9 mouse cellular contexts compared by ENCODE assay signal in genomic region chr8:10977742-10978376, GRCm38 (mm10). TPM values are rescaled to one million over a fixed set of nuclear protein-coding genes. Genes with fewer than 3 reads are reported as not detected.
DNase-seq lines count a peak whose midpoint lies in the region; ATAC-seq and TF ChIP-seq lines count a peak whose summit lies in the region.
"Had no signal": no experiment of that assay in that cellular context is flagged by ENCODE, and none has a peak within 500 bp of the region (broad histone marks: within the 10 kb centered on the region; RNA-seq: fewer than 3 reads in every experiment).

No protein-coding gene starts in this region.

- H3K4me1 ChIP-seq in midbrain, embryonic 15.5 days = peaks cover 39% of the 10 kb centered on the region
- H3K4me1 ChIP-seq in midbrain, embryonic 16.5 days (ENCODE audit: control insufficient read depth, insufficient read depth, low read length) = peaks cover 24% of the 10 kb centered on the region
- H3K4me1 ChIP-seq in liver, embryonic 14.5 days (replicated peaks; ENCODE audit: control insufficient read depth in 2 of 2, insufficient read depth in 2 of 2, low read length in 1 of 2) = peaks cover 23 to 45% of the 10 kb centered on the region in 2 experiments

- DNase-seq in embryo, embryonic 10.5 days (ENCODE audit: low spot score) = peak; percentile 62
- DNase-seq in embryo, embryonic 11 days = no peak
- no peak for DNase-seq in liver, embryonic 14.5 days (ENCODE audit: low read depth in 3 of 3, low spot score in 3 of 3)
- DNase-seq in urinary bladder, postnatal 36 days (ENCODE audit: low spot score in 2 of 2) = peak; percentile 44 to 55
- no peak for DNase-seq in ovary, postnatal 14 days (ENCODE audit: low spot score)

- H3K4me2 ChIP-seq in midbrain, embryonic 15.5 days = no peak overlapping the region
- no peak overlapping the region for H3K4me2 ChIP-seq in midbrain, embryonic 16.5 days (ENCODE audit: low read length)
- peak overlapping the region; percentile 31 for H3K4me2 ChIP-seq in liver, embryonic 14.5 days (ENCODE audit: low read depth)

- WGBS in midbrain, embryonic 15.5 days = 68% methylated on average over 7 of the region's 7 CpGs
- WGBS in midbrain, embryonic 16.5 days = 70% methylated on average over 7 of the region's 7 CpGs
- WGBS in liver, embryonic 14.5 days (ENCODE audit: insufficient replicate concordance) = 44% methylated on average over 7 of the region's 7 CpGs

- H3K4me3 ChIP-seq in midbrain, embryonic 15.5 days = no peak overlapping the region
- H3K4me3 ChIP-seq in midbrain, embryonic 16.5 days (ENCODE audit: low read depth, low read length) = no peak overlapping the region
- no peak overlapping the region for H3K4me3 ChIP-seq in liver, embryonic 14.5 days (ENCODE audit: insufficient read depth in 1 of 2, low read depth in 2 of 2, low read length in 2 of 2)
- H3K4me3 ChIP-seq: megakaryocyte, embryonic 14.5 days had no signal

- TF ChIP-seq CTCF in liver, embryonic 14.5 days (IDR thresholded peaks at IDR 0.05; ENCODE audit: low read depth) = no peak

- no peaks in the 10 kb centered on the region for H3K9me3 ChIP-seq in midbrain, embryonic 15.5 days
- H3K9me3 ChIP-seq in midbrain, embryonic 16.5 days (replicated peaks; ENCODE audit: control insufficient read depth, low read length, poor library complexity, severe bottlenecking) = no peaks in the 10 kb centered on the region
- H3K9me3 ChIP-seq in liver, embryonic 14.5 days (ENCODE audit: control insufficient read depth, low read length) = no peaks in the 10 kb centered on the region
- H3K9me3 ChIP-seq: megakaryocyte, embryonic 14.5 days had no signal

- no peak for ATAC-seq in midbrain, embryonic 15.5 days (replicated peaks)
- no peak for ATAC-seq in midbrain, embryonic 16.5 days
- peak; percentile 78 for ATAC-seq in liver, embryonic 14.5 days (ENCODE audit: insufficient read depth)
- ATAC-seq in frontal cortex, adult (ENCODE audit: low TSS enrichment) = no peak

- peak overlapping the region; percentile 12; the same call in 1 of the 2 replicates for H3K27ac ChIP-seq in midbrain, embryonic 15.5 days
- no peak overlapping the region for H3K27ac ChIP-seq in midbrain, embryonic 16.5 days (ENCODE audit: low read length)
- no peak overlapping the region for H3K27ac ChIP-seq in liver, embryonic 14.5 days

- H3K9ac ChIP-seq in midbrain, embryonic 15.5 days = no peak overlapping the region
- no peak overlapping the region for H3K9ac ChIP-seq in midbrain, embryonic 16.5 days (ENCODE audit: low read depth, low read length)
- H3K9ac ChIP-seq in liver, embryonic 14.5 days (replicated peaks) = peak overlapping the region; percentile 35

- H3K27me3 ChIP-seq in midbrain, embryonic 15.5 days (replicated peaks) = peaks cover 3% of the 10 kb centered on the region; the same call in 1 of the 2 replicates
- H3K27me3 ChIP-seq in midbrain, embryonic 16.5 days (ENCODE audit: control insufficient read depth, insufficient read depth, low read depth, low read length) = no peaks in the 10 kb centered on the region
- H3K27me3 ChIP-seq in liver, embryonic 14.5 days (ENCODE audit: control insufficient read depth, insufficient read depth, low read length) = no peaks in the 10 kb centered on the region

- H3K36me3 ChIP-seq in midbrain, embryonic 15.5 days (replicated peaks) = no peaks in the 10 kb centered on the region
- H3K36me3 ChIP-seq in midbrain, embryonic 16.5 days (ENCODE audit: control insufficient read depth, insufficient read depth, low read length) = no peaks in the 10 kb centered on the region
- H3K36me3 ChIP-seq in liver, embryonic 14.5 days (replicated peaks; ENCODE audit: control insufficient read depth, insufficient read depth, low read depth) = no peaks in the 10 kb centered on the region

- TF ChIP-seq EP300 in liver, embryonic 14.5 days (IDR thresholded peaks at IDR 0.05; ENCODE audit: low read depth) = peak; percentile 51; the same call in 1 of the 2 replicates

RNA-seq across cellular contexts. Expression of gene Irs2, which starts 30.4 kb away (rescaled TPM):
- polyA plus RNA-seq in midbrain, embryonic 15.5 days (2015; fragmentation: Nextera tagmentation; extraction: Ambion mirVana) = 6.8 and 6.9 TPM in 2 replicates
- 3.8 and 5.1 TPM in 2 replicates for polyA plus RNA-seq in midbrain, embryonic 16.5 days (2015; fragmentation: Nextera tagmentation; extraction: Ambion mirVana)
- 4.7 and 5.4 TPM in 2 replicates for polyA plus RNA-seq in liver, embryonic 14.5 days (2012; rRNA removed)
- 2.9 and 3.4 TPM in 2 replicates for polyA plus RNA-seq in liver, embryonic 14.5 days (2014; fragmentation: Nextera tagmentation; extraction: Ambion mirVana)

Comparison
In these comparisons a context has a peak if more than half of its experiments do, and no peak if none do; other contexts are left out.
1. DNase-seq: peak in embryo, embryonic 10.5 days (single experiment) and urinary bladder, postnatal 36 days (2 of 2); none in embryo, embryonic 11 days (single experiment), liver, embryonic 14.5 days (0 of 3) and ovary, postnatal 14 days (single experiment).